ENCODE assay signal across 18 mouse cellular contexts in the genomic region with DNA sequence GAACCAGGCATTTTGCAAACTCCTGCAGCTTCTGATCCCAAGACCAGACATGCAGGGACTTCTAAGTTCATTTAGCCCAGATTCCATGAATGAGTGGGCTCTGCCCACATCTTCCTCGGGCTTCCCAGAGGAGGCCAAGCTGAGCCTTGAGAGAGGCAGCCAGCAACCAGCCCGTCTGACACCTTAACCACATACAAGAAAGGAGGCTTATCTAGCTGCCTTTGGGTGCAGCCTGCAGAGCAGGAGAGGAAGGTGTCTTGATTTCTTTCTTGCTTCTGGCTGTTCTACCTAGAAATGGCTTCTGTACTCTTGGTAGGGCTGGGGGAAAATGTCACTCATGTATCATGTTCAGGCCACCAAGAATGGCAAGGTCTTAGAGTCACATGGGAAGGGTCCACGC. TPM values are rescaled to one million over a fixed set of nuclear protein-coding genes. Genes with fewer than 3 reads are reported as not detected.
DNase-seq lines count a peak whose midpoint lies in the region; ATAC-seq lines count a peak whose summit lies in the region.
"Had no signal": no experiment of that assay in that cellular context is flagged by ENCODE, and none has a peak within 500 bp of the region (broad histone marks: within the 10 kb centered on the region; RNA-seq: fewer than 3 reads in every experiment).

No protein-coding gene starts in this region.

- intact Hi-C loops in left cerebral cortex, postnatal 14 days (cut with DNase I): no loop called here

- no peak for ATAC-seq in CD4-positive, CD25-positive, alpha-beta regulatory T cell, adult 4 months
- peak; percentile 52 for ATAC-seq in inflammation-experienced regulatory T-cells, adult 6 months
- ATAC-seq: forebrain, embryonic 15.5 days; hindbrain, embryonic 16.5 days; intestine, postnatal 0 days had no signal

- peak; percentile 48 for DNase-seq in CD4-positive, CD25-positive, alpha-beta regulatory T cell, adult 2 months (ENCODE audit: low read depth, low spot score)
- DNase-seq in natural killer cell, adult 2 months (ENCODE audit: low spot score in 2 of 2): peak; percentile 64 to 80
- DNase-seq in left cerebral cortex, postnatal 14 days (ENCODE audit: low spot score in 2 of 2): no peak
- no peak for DNase-seq in heart, adult 9 months (ENCODE audit: low spot score in 2 of 2)
- DNase-seq: adrenal gland, adult 2 months; adrenal gland, postnatal 14 days; cerebellum, adult 11 months; cerebellum, adult 2 months; cerebellum, adult 9-11 months; cerebellum, postnatal 25 days; gastrocnemius, postnatal 25 days; heart, adult 2 months had no signal

RNA-seq across cellular contexts. Expression of gene Runx3, which starts 11.8 kb away (rescaled TPM):
- 10 to 100 TPM in 1 of 2 experiments, 1 to 10 TPM in 1; 9.8 to 11.2 TPM for polyA plus RNA-seq in CD4-positive, CD25-positive, alpha-beta regulatory T cell, adult 4 months (2017; shearing (Covaris generic))
- polyA plus RNA-seq in inflammation-experienced regulatory T-cells, adult 6 months (2017; shearing (Covaris generic)): 10 to 100 TPM in 2 of 3 experiments, 1 to 10 TPM in 1; 9.2 to 26.5 (median 11.1) TPM
- not detected for total RNA-seq in left cerebral cortex, postnatal 14 days (2021)
- polyA plus RNA-seq: cerebellum, adult 2 months; forebrain, embryonic 15.5 days; heart, embryonic 11.5 days; hindbrain, embryonic 16.5 days had no signal

Comparison
In these comparisons a context has a peak if more than half of its experiments do, and no peak if none do; other contexts are left out.
1. DNase-seq: peak in CD4-positive, CD25-positive, alpha-beta regulatory T cell, adult 2 months (single experiment) and natural killer cell, adult 2 months (2 of 2); none in left cerebral cortex, postnatal 14 days (0 of 2) and heart, adult 9 months (0 of 2).